Mouse (Mus musculus) lung, adult 2 months (tissue): Measurements from ENCODE around the gene Cbwd1.

ENCODE experiments used
- CTCF ChIP-seq: fragments of 200-500 bp; IDR thresholded peaks from 2 replicates; pipeline ENCODE4 v1.5.1; 2011; ENCODE audit warnings: mild to moderate bottlenecking, low read length, control low read depth; ENCODE audit not compliant: insufficient read depth
- POLR2A ChIP-seq: fragments of 200-500 bp; IDR thresholded peaks from 2 replicates; pipeline ENCODE4 v1.6.1; 2011; ENCODE audit warnings: low read depth, mild to moderate bottlenecking, control low read depth, low read length, borderline replicate concordance; ENCODE audit errors: extremely low read depth

- TF ChIP-seq POLR2A (no peak), CTCF (no peak)
These were observed 80.2 kb downstream of the Cbwd1 start for GRCm38 (mm10) chr19:24881237-24881636.
